Mouse (Mus musculus) T-cell, adult 66 days (primary cell): ENCODE results near the gene Phlpp1. TPM values are rescaled to one million over a fixed set of nuclear protein-coding genes. Genes with fewer than 3 reads are reported as not detected.

ENCODE experiments used
- total RNA-seq, 2 experiments: library from RNA; stranded (reverse); gene quantifications; 3 replicates in 1 of 2; 4 replicates in 1 of 2; pipeline ENCODE4 v1.2.4; 2023

The Phlpp1 gene
- total RNA-seq = 1 to 10 TPM; 8.7 to 9.1 TPM

GRCm38 (mm10) chr1:106171241-106172220 lies at the start of gene Phlpp1:
Gene Phlpp1 (plus strand): TSS chr1:106171752.

Other genes with a start within 250 kb of the Phlpp1 start
- gene Zcchc2, start 181.3 kb upstream of the Phlpp1 start, total RNA-seq = 10 to 100 TPM; 39.4 to 46.0 TPM